Mouse (Mus musculus) neutrophil, adult 83 days (primary cell): Measurements from ENCODE around the gene Ago1. TPM values are rescaled to one million over a fixed set of nuclear protein-coding genes. Genes with fewer than 3 reads are reported as not detected.

Source experiments
- total RNA-seq, 2 experiments: library from RNA; stranded (reverse); gene quantifications; one replicate each; pipeline ENCODE4 v1.2.4; 2023

The Ago1 gene
- 10 to 100 TPM; 14.0 to 14.3 TPM for total RNA-seq

DNA sequence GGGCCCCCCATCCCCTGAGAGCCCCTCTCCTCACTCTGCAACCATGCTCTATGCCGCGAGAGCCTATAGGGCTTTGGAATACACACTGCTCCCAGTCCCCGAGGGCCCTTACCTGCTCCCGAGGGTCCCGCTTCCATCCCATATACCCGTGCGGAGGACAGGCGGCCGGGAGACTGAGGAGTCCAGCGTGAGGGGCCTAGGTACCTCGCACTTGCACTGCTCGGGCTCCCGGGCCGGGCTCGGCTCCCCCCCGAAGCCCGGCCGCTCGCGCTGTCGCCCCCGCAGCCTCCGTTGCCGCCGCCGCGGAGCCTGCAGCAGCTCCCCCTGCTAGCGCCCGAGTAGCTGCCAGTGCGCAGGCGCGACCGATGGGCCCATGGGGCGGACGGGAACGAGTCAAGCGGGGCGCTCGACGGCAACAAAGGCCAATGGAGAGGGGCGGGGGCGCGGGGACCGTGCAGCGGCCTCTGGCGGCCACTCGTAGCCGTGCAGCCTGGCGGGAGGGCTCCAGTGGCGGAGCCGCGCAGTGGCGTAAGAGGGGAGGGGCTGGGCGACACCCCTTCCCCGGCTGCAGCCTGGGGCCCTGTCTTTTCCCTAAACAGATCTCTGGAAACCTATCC, at the start of gene Ago1:
TSS of gene Ago1 (minus strand) at position 299 of the 617 bp plus-strand sequence.

DNA sequence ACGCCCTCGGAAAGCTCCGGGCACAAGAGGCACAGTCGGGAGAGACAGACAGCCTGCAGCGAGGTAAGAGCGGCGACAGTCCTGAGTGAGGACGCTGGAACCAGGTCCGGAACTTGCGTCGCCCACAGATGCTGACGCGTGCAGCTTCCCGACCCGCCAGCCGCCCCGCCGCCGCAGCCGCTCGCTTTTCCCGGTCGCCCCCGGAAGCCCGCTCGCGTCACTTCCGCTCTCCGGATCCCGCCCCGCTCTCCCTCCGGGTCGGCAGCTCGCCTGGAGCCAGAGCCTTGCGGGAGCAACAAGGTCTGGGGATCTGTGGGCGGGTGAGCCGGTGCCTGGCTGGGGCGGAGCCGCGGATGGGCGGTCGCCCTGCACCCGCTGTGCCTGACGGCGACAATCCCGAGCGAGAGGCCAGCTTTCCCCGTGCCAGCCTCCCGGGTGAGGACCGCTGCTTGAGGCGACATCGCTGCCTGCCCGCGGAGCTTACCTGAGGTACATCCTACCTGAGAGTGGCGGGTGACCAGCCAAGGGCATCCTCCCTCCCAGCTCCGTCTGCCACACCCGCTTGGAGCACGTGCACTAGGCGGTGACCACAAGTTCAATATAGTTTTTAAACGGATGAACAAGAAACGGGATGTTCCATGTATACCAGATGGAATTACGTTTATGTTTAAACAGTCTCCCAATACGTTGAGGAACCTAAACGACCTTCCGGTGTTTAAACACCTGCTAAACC, 38.9 kb downstream of the Ago1 start, which contains the start of gene Ago3:
TSS of gene Ago3 (minus strand) at position 210 of the 733 bp plus-strand sequence.

Other genes with a start within 250 kb of the Ago1 start
- gene Map7d1, start 212.2 kb downstream of the Ago1 start, total RNA-seq: 100 to 1,000 TPM in 1 of 2 experiments, 10 to 100 TPM in 1; 93.0 to 105 TPM
- gene Trappc3, start 206.3 kb downstream of the Ago1 start, total RNA-seq: 10 to 100 TPM; 31.3 to 33.9 TPM
- gene Col8a2, start 181.8 kb downstream of the Ago1 start, total RNA-seq: not detected
- 10 to 100 TPM; 12.8 to 14.2 TPM for gene Adprhl2, start 146.9 kb downstream of the Ago1 start, total RNA-seq
- not detected for gene Tekt2, start 142.9 kb downstream of the Ago1 start, total RNA-seq
- gene Ago3, start 39.0 kb downstream of the Ago1 start, total RNA-seq: 10 to 100 TPM in 1 of 2 experiments, 1 to 10 TPM in 1; 6.1 to 12.7 TPM
- gene Ago4, start 64.9 kb upstream of the Ago1 start, total RNA-seq: 10 to 100 TPM in 1 of 2 experiments, 1 to 10 TPM in 1; 9.7 to 11.6 TPM
- 10 to 100 TPM; 28.7 to 40.7 TPM for gene Clspn, start 88.4 kb upstream of the Ago1 start, total RNA-seq
- under 1 TPM; 0.42 to 0.68 TPM for gene 5730409E04Rik, start 141.2 kb upstream of the Ago1 start, total RNA-seq
- 10 to 100 TPM; 77.1 to 83.3 TPM for gene Psmb2, start 209.0 kb upstream of the Ago1 start, total RNA-seq